Mouse (Mus musculus) v-Abl transformed pro-B cells (cell line): ENCODE results near the gene Rln3.

Experiments used
- in situ Hi-C, 2 experiments: fragments of 400-800 bp; cut with MboI; formaldehyde crosslinking; loops; one replicate each; pipeline ENCODE4 v1.15.1; 2025; ENCODE audit not compliant: unreplicated experiment in 2 of 2

The Rln3 gene

GRCm38 (mm10) chr8:84044900-84045299 is at the start of gene Rln3:
Rln3 (minus strand) TSS chr8:84045000.
- in situ Hi-C loops = loop anchor here (5.0 kb wide), 2 partner anchors 52 to 57 kb away; partner anchors contain the start of gene Dcaf15 (in 1 of the 2)

DNA sequence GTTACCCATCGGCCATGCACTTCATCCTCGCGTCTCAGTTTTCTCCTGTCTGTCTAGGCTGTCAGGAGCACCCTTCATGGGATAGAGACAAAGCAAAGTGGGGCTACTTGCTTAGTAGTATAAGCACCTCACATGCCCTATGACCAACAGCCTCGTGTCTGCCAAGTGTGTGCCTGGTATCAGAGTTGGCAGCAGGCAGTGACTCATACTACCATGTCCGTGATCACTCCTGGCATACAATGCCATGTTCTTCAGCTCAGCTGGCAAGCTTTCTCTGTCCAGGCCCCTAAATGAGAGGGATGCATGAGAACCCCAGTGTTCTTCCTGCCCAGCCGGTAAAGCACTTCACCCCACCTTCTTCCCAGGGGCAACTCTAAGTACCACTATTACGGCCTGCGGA is 45.8 kb upstream of the Rln3 start:
- in situ Hi-C loops = no loop called here

- in situ Hi-C loops = no loop called here
Measured at GRCm38 (mm10) chr8:84089277-84089676, 44.5 kb upstream of the Rln3 start.

GRCm38 (mm10) chr8:84087821-84088220 is 43.0 kb upstream of the Rln3 start:
- in situ Hi-C loops = no loop called here

- in situ Hi-C loops = no loop called here
Measured at GRCm38 (mm10) chr8:84087156-84087555, 42.4 kb upstream of the Rln3 start.

- in situ Hi-C loops = no loop called here
Measured at GRCm38 (mm10) chr8:84084341-84085115, 39.7 kb upstream of the Rln3 start.

GRCm38 (mm10) chr8:84083829-84084241 is 39.0 kb upstream of the Rln3 start:
- in situ Hi-C loops = no loop called here

DNA sequence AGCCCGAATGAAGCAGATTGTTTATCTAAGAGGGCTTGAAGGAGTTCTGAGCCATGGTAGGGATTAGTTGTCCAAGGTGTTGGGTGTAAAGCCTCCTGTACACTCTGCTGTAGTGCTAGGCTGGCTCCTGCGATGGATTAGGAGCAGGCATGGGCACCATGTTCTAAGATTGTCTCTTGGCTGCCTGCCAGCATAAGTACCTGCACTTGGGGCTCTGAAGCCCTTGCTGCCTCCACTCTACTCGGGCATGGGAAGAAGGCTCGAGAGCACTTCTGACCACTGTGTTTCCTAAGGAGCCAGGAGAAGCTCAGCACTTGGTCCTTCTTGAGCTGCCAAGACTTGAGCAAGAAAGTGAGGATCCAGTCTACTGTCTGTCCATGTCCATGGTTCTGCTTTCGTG is 34.4 kb upstream of the Rln3 start:
- in situ Hi-C loops = no loop called here

GRCm38 (mm10) chr8:84076849-84077248 is 32.0 kb upstream of the Rln3 start:
- in situ Hi-C loops = no loop called here

DNA sequence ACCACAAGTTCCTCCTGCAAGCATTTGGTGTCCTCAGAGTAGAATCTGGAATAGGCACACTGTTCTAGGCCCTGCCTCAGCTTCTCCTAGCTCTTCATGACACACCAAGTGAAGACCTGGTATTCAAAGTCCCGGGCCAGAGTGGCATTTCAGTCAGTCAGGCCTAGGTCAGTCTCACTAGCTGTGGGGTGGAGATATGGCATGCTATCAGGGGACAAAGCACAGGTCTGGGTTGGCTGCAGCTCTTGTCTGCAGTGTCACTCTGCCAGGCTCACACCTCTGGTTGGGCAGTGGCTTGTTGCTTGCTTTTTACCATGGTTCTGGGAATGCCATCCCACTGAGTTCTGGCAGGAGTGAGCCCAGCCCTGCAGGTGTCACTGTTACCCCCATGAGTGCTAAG is 31.6 kb upstream of the Rln3 start:
- in situ Hi-C loops = no loop called here

DNA sequence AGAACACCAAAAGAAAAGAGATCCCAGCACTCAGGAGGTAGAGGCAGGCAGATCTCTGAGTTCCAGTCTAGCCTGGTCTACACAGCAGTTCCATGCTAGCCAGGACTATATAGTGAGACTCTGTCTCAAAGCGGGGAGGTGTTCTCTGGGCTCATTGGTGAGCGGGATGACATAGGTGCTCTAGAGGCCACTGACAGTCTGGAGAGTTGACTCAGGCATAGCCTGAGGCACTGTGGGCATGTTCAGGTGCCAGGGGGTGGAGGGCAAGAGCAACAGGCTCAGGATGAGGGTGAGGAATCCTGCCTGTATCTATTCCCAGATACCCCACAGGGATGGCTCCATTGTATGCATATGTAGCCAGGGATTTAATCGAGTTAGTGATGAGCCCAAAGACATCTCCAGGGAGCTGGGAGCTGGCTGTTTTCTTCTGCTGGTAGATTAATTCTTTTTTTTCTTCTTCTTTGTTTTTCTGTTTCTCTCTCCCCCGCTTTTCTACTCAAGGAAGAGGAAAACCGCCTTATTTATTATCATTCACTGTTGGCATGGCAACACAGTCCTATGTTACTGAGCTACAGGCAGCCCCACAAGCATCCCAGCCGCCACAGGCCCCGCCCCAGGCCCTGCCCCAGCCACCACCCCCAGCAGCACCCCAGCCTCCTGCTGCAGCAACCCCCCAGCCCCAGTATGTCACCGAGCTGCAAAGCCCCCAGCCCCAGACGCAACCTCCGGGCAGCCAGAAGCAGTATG is 28.6 kb upstream of the Rln3 start:
- in situ Hi-C loops = no loop called here

GRCm38 (mm10) chr8:84072321-84072720 is 27.5 kb upstream of the Rln3 start:
- in situ Hi-C loops = no loop called here

GRCm38 (mm10) chr8:84071921-84072320 is 27.1 kb upstream of the Rln3 start:
- in situ Hi-C loops = no loop called here

GRCm38 (mm10) chr8:84070667-84071066 is 25.9 kb upstream of the Rln3 start:
- in situ Hi-C loops = no loop called here

DNA sequence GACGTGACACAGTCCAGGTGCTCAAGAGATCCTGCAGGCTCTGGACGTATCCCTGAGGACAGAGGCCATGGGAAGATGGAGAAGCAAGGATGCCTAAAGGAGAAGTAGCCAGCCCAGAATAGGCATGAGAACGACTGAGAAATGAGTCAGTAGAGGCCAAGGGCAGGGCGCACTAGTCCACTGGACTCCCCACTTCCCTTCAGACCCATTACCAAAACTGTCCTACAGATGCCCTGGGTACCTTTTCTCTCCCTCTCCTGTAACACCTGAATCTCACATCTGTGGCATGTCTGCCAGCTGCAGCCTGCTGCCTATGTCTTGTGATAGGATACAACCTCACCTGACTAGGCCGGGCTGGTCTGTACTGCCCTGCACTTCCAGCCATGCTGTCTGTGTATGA is 25.4 kb upstream of the Rln3 start:
- in situ Hi-C loops = no loop called here

GRCm38 (mm10) chr8:84069750-84070149 is 24.9 kb upstream of the Rln3 start:
- in situ Hi-C loops = no loop called here

DNA sequence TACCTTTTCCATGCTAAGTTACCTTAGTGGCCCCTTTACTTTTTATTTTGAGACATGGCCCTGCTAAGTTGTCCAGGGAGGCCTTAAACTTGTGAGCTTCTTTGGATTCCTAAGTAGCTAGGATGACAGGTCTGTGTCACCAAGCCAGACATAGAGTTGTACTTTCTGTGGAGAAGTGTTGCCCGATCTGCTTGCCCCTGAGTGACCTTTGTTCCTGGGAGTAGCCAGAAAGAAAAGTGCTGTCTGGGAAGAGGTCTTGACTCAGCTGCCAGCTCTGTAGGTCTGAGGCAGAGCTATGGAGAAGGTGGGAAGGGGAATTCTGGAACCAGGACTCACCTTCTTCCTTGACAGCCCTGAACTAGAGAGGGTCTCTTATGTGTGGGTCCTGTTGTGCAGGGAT is 24.4 kb upstream of the Rln3 start:
- in situ Hi-C loops = no loop called here

DNA sequence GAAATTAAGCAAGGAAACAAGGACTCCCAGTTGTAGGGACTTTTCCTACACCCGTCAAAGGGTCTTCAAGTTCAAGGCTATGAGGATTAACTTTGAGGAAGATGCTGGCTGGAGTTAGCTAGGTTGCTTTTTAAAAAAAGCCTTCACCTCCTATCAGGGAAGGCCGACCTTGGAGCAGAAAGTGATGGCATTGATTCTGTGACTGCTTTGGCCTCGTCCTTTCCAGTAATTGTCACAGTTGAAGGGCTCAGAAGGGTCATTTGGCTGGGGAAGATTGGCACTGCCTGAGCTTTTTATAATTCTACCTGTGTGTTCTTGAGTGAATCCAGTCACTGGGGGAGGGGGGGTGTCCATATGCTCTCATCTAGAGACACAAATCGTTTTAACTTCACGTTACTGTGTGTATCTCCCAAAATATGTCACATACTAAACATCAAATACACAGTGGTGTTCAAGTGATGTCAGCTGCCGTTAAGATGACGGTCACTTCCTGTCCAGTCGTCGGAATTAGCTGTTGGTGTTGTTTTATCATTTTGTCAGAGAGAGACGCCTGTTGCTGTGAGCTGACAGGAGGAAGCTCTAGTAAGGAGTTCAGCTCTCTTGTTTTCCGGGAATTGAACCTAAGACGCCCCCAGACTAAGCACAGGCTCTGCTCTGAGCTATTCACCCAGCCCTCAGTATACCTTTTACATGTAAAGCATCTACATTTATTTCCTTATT is 23.7 kb upstream of the Rln3 start:
- in situ Hi-C loops = no loop called here

GRCm38 (mm10) chr8:84067911-84068310 is 23.1 kb upstream of the Rln3 start:
- in situ Hi-C loops = no loop called here

DNA sequence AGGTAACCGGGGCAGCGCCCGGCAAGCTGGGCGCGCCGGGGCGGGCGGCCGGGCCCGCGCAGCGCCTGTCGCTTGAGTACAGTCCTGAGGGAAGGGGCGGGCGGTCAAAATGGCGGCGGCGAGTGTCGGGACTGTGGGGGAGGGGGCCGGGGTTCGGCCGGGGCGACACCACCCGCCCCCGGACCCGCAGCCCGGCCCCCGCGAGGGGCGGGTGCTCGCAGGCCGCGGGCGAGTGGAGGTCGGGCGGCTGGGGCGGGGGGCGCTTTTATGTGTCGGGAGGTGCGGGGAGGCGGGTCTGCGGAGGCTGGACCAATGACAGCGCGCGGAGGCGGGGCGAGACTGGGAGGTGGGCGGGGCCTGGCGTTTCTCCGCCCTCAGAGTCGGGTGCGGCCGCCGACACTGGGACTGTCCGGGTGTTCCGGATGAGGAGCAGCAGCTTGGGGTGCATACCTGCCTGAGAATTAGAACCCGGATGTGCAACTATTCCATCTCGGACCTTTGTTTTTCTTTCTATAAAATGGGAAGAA is 22.3 kb upstream of the Rln3 start:
- in situ Hi-C loops = no loop called here

DNA sequence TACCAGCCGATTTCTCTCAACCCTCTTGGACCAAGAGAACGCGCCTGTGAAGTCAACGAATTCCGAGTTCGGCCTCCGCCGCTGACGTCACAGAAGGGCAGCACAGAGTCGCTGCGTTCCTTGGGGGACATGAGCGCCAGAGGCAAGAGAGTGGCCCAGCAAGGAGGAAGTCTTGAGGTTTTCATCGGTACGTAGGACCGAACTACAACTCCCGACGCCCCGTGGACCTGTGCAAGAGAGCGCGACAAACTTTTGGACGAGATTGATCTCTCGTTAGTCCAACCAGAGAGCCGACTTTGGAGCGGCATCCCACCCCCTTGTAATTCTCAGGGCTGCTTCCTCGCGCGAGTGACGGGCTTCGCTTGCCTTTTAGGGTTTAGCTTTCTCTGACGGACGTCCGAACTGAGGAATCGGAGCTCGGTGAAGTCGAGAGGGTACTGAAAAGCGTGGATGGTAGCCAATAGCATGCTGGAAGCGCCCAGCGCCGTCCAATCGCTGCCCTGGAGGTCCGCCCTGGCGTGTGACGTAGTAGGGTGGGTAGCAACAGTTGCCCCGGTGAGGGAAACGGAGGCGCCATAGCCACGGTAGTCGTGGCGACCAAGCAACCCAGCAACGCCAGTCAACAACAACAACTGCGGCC is 21.6 kb upstream of the Rln3 start, which contains the start of gene Rfx1:
Rfx1 (plus strand) TSS at position 544 of the 640 bp plus-strand sequence.
- in situ Hi-C loops = no loop called here
